In genomic region chr11:76509751-76510723, GRCm38 (mm10) we compare ENCODE assay signal across 9 mouse cellular contexts.
DNase-seq lines count a peak whose midpoint lies in the region; ATAC-seq and TF ChIP-seq lines count a peak whose summit lies in the region.
"Had no signal": no experiment of that assay in that cellular context is flagged by ENCODE, and none has a peak within 500 bp of the region (broad histone marks: within the 10 kb centered on the region; RNA-seq: fewer than 3 reads in every experiment).

No protein-coding gene starts in this region.

- TF ChIP-seq CTCF in intestine, postnatal 0 days (IDR thresholded peaks at IDR 0.05; ENCODE audit: low read depth) = no peak

- peak; percentile 76 for DNase-seq in cerebellum, adult 11 months
- DNase-seq in urinary bladder, adult 18-20 months (ENCODE audit: low spot score in 2 of 2) = no peak
- no peak for DNase-seq in B cell, adult 2 months
- DNase-seq in right cerebral cortex, adult 18-20 months = no peak
- DNase-seq: liver, embryonic 13.5 days had no signal

- no peaks in the 10 kb centered on the region for H3K36me3 ChIP-seq in intestine, embryonic 16.5 days (ENCODE audit: control insufficient read depth, insufficient read depth, low read length)
- no peaks in the 10 kb centered on the region for H3K36me3 ChIP-seq in intestine, postnatal 0 days (ENCODE audit: control insufficient read depth, insufficient read depth)
- no peaks in the 10 kb centered on the region for H3K36me3 ChIP-seq in forebrain, embryonic 15.5 days
- no peaks in the 10 kb centered on the region for H3K36me3 ChIP-seq in midbrain, embryonic 16.5 days (ENCODE audit: control insufficient read depth, insufficient read depth, low read length)
- H3K36me3 ChIP-seq: liver, embryonic 13.5 days had no signal

- ATAC-seq in intestine, embryonic 16.5 days = peak; percentile 39; the same call in 1 of the 2 replicates
- ATAC-seq in intestine, postnatal 0 days = no peak
- ATAC-seq in forebrain, embryonic 15.5 days (replicated peaks) = no peak
- ATAC-seq in midbrain, embryonic 16.5 days = no peak

- H3K9ac ChIP-seq in intestine, embryonic 16.5 days (ENCODE audit: low read depth, low read length) = no peak overlapping the region
- no peak overlapping the region for H3K9ac ChIP-seq in intestine, postnatal 0 days (ENCODE audit: low read depth, low read length)
- no peak overlapping the region for H3K9ac ChIP-seq in forebrain, embryonic 15.5 days (replicated peaks)
- H3K9ac ChIP-seq in midbrain, embryonic 16.5 days (ENCODE audit: low read depth, low read length) = no peak overlapping the region; the same call in 1 of the 2 replicates
- H3K9ac ChIP-seq: liver, embryonic 13.5 days had no signal

- WGBS in intestine, embryonic 16.5 days = 69% methylated on average over 13 of the region's 13 CpGs
- WGBS in intestine, postnatal 0 days = 70% methylated on average over 13 of the region's 13 CpGs
- 87% methylated on average over 13 of the region's 13 CpGs for WGBS in forebrain, embryonic 15.5 days
- 81% methylated on average over 13 of the region's 13 CpGs for WGBS in midbrain, embryonic 16.5 days

- no peak overlapping the region for H3K4me2 ChIP-seq in intestine, embryonic 16.5 days (ENCODE audit: low read depth, low read length)
- H3K4me2 ChIP-seq in intestine, postnatal 0 days (replicated peaks; ENCODE audit: low read depth) = no peak overlapping the region
- no peak overlapping the region for H3K4me2 ChIP-seq in forebrain, embryonic 15.5 days (replicated peaks)
- H3K4me2 ChIP-seq in midbrain, embryonic 16.5 days (ENCODE audit: low read length) = no peak overlapping the region
- H3K4me2 ChIP-seq: liver, embryonic 13.5 days had no signal

- 0 out of 2 replicates have a peak, but pooled peaks cover 2% of the 10 kb centered on the region for H3K4me1 ChIP-seq in intestine, embryonic 16.5 days (ENCODE audit: control insufficient read depth, insufficient read depth, low read length)
- H3K4me1 ChIP-seq in intestine, postnatal 0 days (replicated peaks; ENCODE audit: control insufficient read depth, insufficient read depth, low read length) = 0 out of 2 replicates have a peak, but pooled peaks cover 3% of the 10 kb centered on the region
- H3K4me1 ChIP-seq in forebrain, embryonic 15.5 days = peaks cover 33% of the 10 kb centered on the region
- peaks cover 28% of the 10 kb centered on the region for H3K4me1 ChIP-seq in midbrain, embryonic 16.5 days (ENCODE audit: control insufficient read depth, insufficient read depth, low read length)
- H3K4me1 ChIP-seq: liver, embryonic 13.5 days had no signal

- no peak overlapping the region for H3K4me3 ChIP-seq in intestine, embryonic 16.5 days (ENCODE audit: low read length)
- H3K4me3 ChIP-seq in intestine, postnatal 0 days (ENCODE audit: low read depth, low read length) = no peak overlapping the region
- no peak overlapping the region for H3K4me3 ChIP-seq in forebrain, embryonic 15.5 days
- H3K4me3 ChIP-seq in midbrain, embryonic 16.5 days (ENCODE audit: low read depth, low read length) = no peak overlapping the region
- H3K4me3 ChIP-seq: liver, embryonic 13.5 days had no signal

- no peaks in the 10 kb centered on the region for H3K9me3 ChIP-seq in intestine, embryonic 16.5 days (ENCODE audit: control insufficient read depth, low read length)
- H3K9me3 ChIP-seq in intestine, postnatal 0 days (ENCODE audit: control insufficient read depth) = no peaks in the 10 kb centered on the region
- no peaks in the 10 kb centered on the region for H3K9me3 ChIP-seq in forebrain, embryonic 15.5 days
- H3K9me3 ChIP-seq in midbrain, embryonic 16.5 days (replicated peaks; ENCODE audit: control insufficient read depth, low read length, poor library complexity, severe bottlenecking) = no peaks in the 10 kb centered on the region
- H3K9me3 ChIP-seq: liver, embryonic 13.5 days had no signal

- no peaks in the 10 kb centered on the region for H3K27me3 ChIP-seq in intestine, embryonic 16.5 days (replicated peaks; ENCODE audit: control insufficient read depth, insufficient read depth, low read length)
- H3K27me3 ChIP-seq in intestine, postnatal 0 days (replicated peaks; ENCODE audit: control insufficient read depth, insufficient read depth, low read length) = no peaks in the 10 kb centered on the region
- no peaks in the 10 kb centered on the region for H3K27me3 ChIP-seq in forebrain, embryonic 15.5 days
- no peaks in the 10 kb centered on the region for H3K27me3 ChIP-seq in midbrain, embryonic 16.5 days (ENCODE audit: control insufficient read depth, insufficient read depth, low read depth, low read length)
- H3K27me3 ChIP-seq: liver, embryonic 13.5 days had no signal

- H3K27ac ChIP-seq in intestine, embryonic 16.5 days (ENCODE audit: low read length) = no peak overlapping the region
- no peak overlapping the region for H3K27ac ChIP-seq in intestine, postnatal 0 days (ENCODE audit: low read depth, low read length)
- H3K27ac ChIP-seq in forebrain, embryonic 15.5 days (replicated peaks) = 0 out of 2 replicates have a peak overlapping the region, but pooled peaks have one; percentile 68
- peak overlapping the region; percentile 85 for H3K27ac ChIP-seq in midbrain, embryonic 16.5 days (ENCODE audit: low read length)
- H3K27ac ChIP-seq: liver, embryonic 13.5 days had no signal

Comparison
In these comparisons a context has a peak if more than half of its experiments do, and no peak if none do; other contexts are left out.
1. H3K27ac ChIP-seq: peak in forebrain, embryonic 15.5 days (single experiment) and midbrain, embryonic 16.5 days (single experiment); none in intestine, embryonic 16.5 days (single experiment) and intestine, postnatal 0 days (single experiment).